Mouse (Mus musculus) kidney, embryonic 14.5 days (tissue): ENCODE data around the gene Syt3. TPM values are rescaled to one million over a fixed set of nuclear protein-coding genes. Genes with fewer than 3 reads are reported as not detected.
A peak's percentile ranks its signal among the peaks of the same experiment; 100 is the strongest.

Source experiments
- ATAC-seq: fragments of 200-750 bp; cut with Nextera tagmentation; 2 replicates; pipeline ENCODE4 v1.8.0; 2017; ENCODE audit warnings: moderate number of reproducible peaks, mild to moderate bottlenecking, moderate TSS enrichment, moderate library complexity; ENCODE audit not compliant: low FRiP score, low TSS enrichment
- H3K27ac ChIP-seq: fragments of 300-500 bp; sonication (generic); 2 replicates; pipeline ENCODE4 v1.5.1; 2014; ENCODE audit warnings: low read depth, mild to moderate bottlenecking, low read length, moderate library complexity, mixed read lengths
- H3K27me3 ChIP-seq: fragments of 300-500 bp; sonication (generic); 2 replicates; pipeline ENCODE4 v1.6.1; 2014; ENCODE audit warnings: mild to moderate bottlenecking, low read length; ENCODE audit not compliant: control insufficient read depth, insufficient read depth
- H3K36me3 ChIP-seq: fragments of 300-500 bp; sonication (generic); 2 replicates; pipeline ENCODE4 v1.6.1; 2014; ENCODE audit warnings: low read length, mixed read lengths; ENCODE audit not compliant: control insufficient read depth, insufficient read depth
- H3K4me1 ChIP-seq: fragments of 300-500 bp; sonication (generic); 2 replicates; pipeline ENCODE4 v1.6.1; 2014; ENCODE audit warnings: low read length, mixed read lengths; ENCODE audit not compliant: control insufficient read depth, insufficient read depth
- H3K4me2 ChIP-seq: fragments of 300-500 bp; sonication (generic); replicated peaks from 2 replicates; pipeline ENCODE4 v1.6.1; 2014; ENCODE audit warnings: low read depth, mild to moderate bottlenecking, low read length
- H3K4me3 ChIP-seq: fragments of 300-500 bp; sonication (generic); 2 replicates; pipeline ENCODE4 v1.5.1; 2014; ENCODE audit warnings: mild to moderate bottlenecking, low read length
- H3K9ac ChIP-seq: fragments of 300-500 bp; sonication (generic); 2 replicates; pipeline ENCODE4 v1.6.1; 2014; ENCODE audit warnings: low read depth, mild to moderate bottlenecking, low read length, moderate library complexity
- H3K9me3 ChIP-seq: fragments of 300-500 bp; sonication (generic); 2 replicates; pipeline ENCODE4 v1.6.1; 2016; ENCODE audit warnings: low read length; ENCODE audit not compliant: control insufficient read depth
- WGBS: fragments of 180-500 bp; shearing (Covaris S2); extraction: QIAGEN DNeasy Blood & Tissue Kit; methylation state at CpG from one replicate; pipeline ENCODE4 v1.1.7; 2014; 5-methylcytosine and 5-hydroxymethylcytosine counted together
- polyA plus RNA-seq: library from polyadenylated mRNA; unstranded; fragments of >200 nt; fragmentation: Nextera tagmentation; extraction: Ambion mirVana; gene quantifications from 2 replicates; pipeline ENCODE4 v1.2.1, GENCODE M21; 2014

Gene Syt3
- polyA plus RNA-seq, 1 experiment from 2014 or later, result 2.3 TPM

- H3K36me3 ChIP-seq, result no peaks in the 10 kb centered on the region
- peak overlapping the region; percentile 31; the same call in 1 of the 2 replicates for H3K9ac ChIP-seq
- H3K27me3 ChIP-seq, result peaks cover 86% of the 10 kb centered on the region
- peak overlapping the region; percentile 32 for H3K4me2 ChIP-seq
- ATAC-seq, result no peak
- H3K27ac ChIP-seq, result no peak overlapping the region
- WGBS, result 1% methylated on average over 35 of the region's 35 CpGs
- H3K4me1 ChIP-seq, result peaks cover 17% of the 10 kb centered on the region
- H3K9me3 ChIP-seq, result no peaks in the 10 kb centered on the region
- H3K4me3 ChIP-seq, result peak overlapping the region; percentile 4
Measured at GRCm38 (mm10) chr7:44356590-44357481, 27.1 kb upstream of the Syt3 start.

DNA sequence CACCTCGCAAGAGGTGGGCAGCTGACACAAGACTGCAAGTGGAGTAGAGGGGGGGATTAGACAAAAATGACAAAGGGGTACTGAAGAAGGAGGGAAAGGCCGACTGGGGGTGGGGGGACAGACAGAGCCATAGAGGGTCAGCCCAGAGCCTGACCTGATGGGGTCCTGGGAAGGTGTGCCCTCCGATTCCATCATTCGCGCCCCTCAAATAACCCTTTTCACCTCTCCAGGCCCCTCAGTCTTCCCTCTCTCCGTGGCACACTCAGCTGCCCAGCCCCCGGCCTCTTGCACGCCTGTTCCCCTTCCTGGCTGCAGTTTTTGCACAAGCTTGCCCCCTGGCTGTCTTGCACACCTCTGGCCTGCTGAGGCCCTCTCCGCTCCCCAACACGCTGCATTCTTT, 26.4 kb upstream of the Syt3 start:
- 0 out of 2 replicates have a peak overlapping the region, but pooled peaks have one; percentile 4 for H3K4me3 ChIP-seq

DNA sequence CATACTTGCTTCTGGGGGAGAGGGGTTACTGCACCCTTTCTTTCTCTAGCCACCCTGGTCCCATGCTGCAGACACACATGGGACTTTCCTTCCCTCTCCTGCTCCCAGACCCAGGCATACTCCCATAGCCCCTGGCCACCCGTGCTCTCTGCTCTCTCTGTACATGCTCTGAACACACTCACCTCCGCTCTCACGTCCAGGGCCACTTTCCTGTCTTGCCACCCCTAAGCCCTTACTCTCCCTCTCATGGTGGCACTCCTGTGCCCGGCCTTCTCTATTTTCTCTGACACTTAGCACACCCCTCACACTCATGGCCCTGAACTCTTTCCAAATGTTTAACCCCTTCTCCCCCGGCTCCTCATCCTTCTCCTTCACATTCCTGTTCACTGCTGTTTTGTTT, 25.9 kb upstream of the Syt3 start:
- no peak overlapping the region for H3K4me3 ChIP-seq
- no peaks in the 10 kb centered on the region for H3K9me3 ChIP-seq
- ATAC-seq, result no peak
- H3K4me2 ChIP-seq, result no peak overlapping the region; the same call in 1 of the 2 replicates
- peaks cover 85% of the 10 kb centered on the region for H3K27me3 ChIP-seq
- H3K27ac ChIP-seq, result no peak overlapping the region
- H3K4me1 ChIP-seq, result peaks cover 12% of the 10 kb centered on the region
- no peaks in the 10 kb centered on the region for H3K36me3 ChIP-seq
- 17% methylated on average over 5 of the region's 5 CpGs for WGBS
- H3K9ac ChIP-seq, result no peak overlapping the region

More for the DNA sequence above, 26.4 kb upstream of the Syt3 start:
- ATAC-seq, result no peak
- H3K9me3 ChIP-seq, result no peaks in the 10 kb centered on the region
- no peaks in the 10 kb centered on the region for H3K36me3 ChIP-seq
- peak overlapping the region; percentile 32; the same call in 1 of the 2 replicates for H3K4me2 ChIP-seq
- H3K27ac ChIP-seq, result no peak overlapping the region
- peaks cover 17% of the 10 kb centered on the region for H3K4me1 ChIP-seq
- 0 out of 2 replicates have a peak overlapping the region, but pooled peaks have one; percentile 18 for H3K9ac ChIP-seq
- 27% methylated on average over 10 of the region's 10 CpGs for WGBS
- H3K27me3 ChIP-seq, result peaks cover 86% of the 10 kb centered on the region

DNA sequence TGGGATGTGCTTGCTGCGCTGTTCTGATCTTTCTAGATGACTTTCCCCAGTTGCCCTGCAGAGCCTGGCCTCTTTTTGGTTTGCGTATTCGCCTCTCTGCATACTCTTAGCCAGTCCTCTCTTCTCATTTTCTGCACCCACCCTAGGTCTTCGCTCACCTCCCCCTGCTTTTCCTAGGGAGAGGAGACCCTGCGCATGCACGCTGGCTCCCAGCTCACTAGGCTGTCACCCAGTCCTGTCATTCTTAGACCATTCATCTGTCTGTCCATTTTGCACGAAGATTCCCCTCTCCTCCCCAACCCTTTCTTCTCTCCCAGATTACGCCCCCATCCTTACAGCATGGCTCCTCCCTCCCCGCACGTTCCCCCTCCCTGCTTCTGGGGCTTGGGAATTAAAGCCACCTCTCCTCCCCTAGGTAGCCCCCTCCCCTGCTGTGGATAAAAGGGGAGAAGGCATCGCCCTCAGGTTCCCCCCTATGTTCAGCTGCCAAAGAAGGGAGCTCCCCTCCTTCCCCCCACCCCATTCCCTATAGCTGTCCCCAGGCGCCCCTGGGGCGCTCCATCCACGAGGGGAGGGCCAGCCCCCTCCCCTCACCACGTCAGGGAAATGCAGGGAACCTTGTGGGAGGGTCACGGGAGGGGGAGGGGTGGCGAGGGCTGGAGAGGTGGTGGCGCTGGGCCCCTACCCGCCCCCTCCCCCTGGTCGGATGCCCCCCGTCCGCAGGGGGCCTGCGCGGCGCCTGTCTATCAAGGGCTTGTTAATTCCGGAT, 24.8 kb upstream of the Syt3 start:
- peak; percentile 16 for ATAC-seq
- Histone ChIP-seq H3K27me3 (peaks cover 75% of the 10 kb centered on the region), H3K27ac (no peak overlapping the region), H3K9ac (peak overlapping the region; percentile 48; the same call in 1 of the 2 replicates), H3K4me3 (peak overlapping the region; percentile 48), H3K4me2 (peak overlapping the region; percentile 87), H3K36me3 (no peaks in the 10 kb centered on the region), H3K4me1 (peaks cover 10% of the 10 kb centered on the region), H3K9me3 (no peaks in the 10 kb centered on the region)
- WGBS, result 5% methylated on average over 22 of the region's 26 CpGs

- H3K4me1 ChIP-seq, result peaks cover 10% of the 10 kb centered on the region
- H3K27ac ChIP-seq, result no peak overlapping the region
- H3K9me3 ChIP-seq, result no peaks in the 10 kb centered on the region
- H3K36me3 ChIP-seq, result no peaks in the 10 kb centered on the region
- peak; percentile 70 for ATAC-seq
- H3K4me3 ChIP-seq, result peak overlapping the region; percentile 48
- H3K9ac ChIP-seq, result peak overlapping the region; percentile 52
- H3K4me2 ChIP-seq, result peak overlapping the region; percentile 87
- under 1% methylated on average over 53 of the region's 54 CpGs for WGBS
- peaks cover 65% of the 10 kb centered on the region for H3K27me3 ChIP-seq
Measured at GRCm38 (mm10) chr7:44359908-44360672, 23.8 kb upstream of the Syt3 start.

GRCm38 (mm10) chr7:44360792-44361301, 23.1 kb upstream of the Syt3 start:
- Histone ChIP-seq H3K27me3 (peaks cover 57% of the 10 kb centered on the region), H3K4me1 (peaks cover 10% of the 10 kb centered on the region), H3K4me3 (peak overlapping the region; percentile 48), H3K27ac (no peak overlapping the region), H3K9ac (no peak overlapping the region), H3K36me3 (no peaks in the 10 kb centered on the region), H3K9me3 (no peaks in the 10 kb centered on the region), H3K4me2 (peak overlapping the region; percentile 87)
- WGBS, result 6% methylated on average over 21 of the region's 21 CpGs
- 0 out of 2 replicates have a peak, but pooled peaks have one; percentile 7 for ATAC-seq

- no peaks in the 10 kb centered on the region for H3K36me3 ChIP-seq
- H3K4me3 ChIP-seq, result no peak overlapping the region
- no peak overlapping the region for H3K4me2 ChIP-seq
- H3K9ac ChIP-seq, result no peak overlapping the region
- ATAC-seq, result no peak
- H3K9me3 ChIP-seq, result no peaks in the 10 kb centered on the region
- WGBS, result 90% methylated on average over 8 of the region's 8 CpGs
- H3K27me3 ChIP-seq, result no peaks in the 10 kb centered on the region
- H3K27ac ChIP-seq, result no peak overlapping the region
- peaks cover 5% of the 10 kb centered on the region; the same call in 1 of the 2 replicates for H3K4me1 ChIP-seq
Measured at GRCm38 (mm10) chr7:44372678-44373077, 11.2 kb upstream of the Syt3 start.

- H3K4me1 ChIP-seq, result peaks cover 5% of the 10 kb centered on the region; the same call in 1 of the 2 replicates
- 11% methylated on average over 7 of the region's 7 CpGs for WGBS
- H3K4me3 ChIP-seq, result peak overlapping the region; percentile 64
- peak overlapping the region; percentile 69; the same call in 1 of the 2 replicates for H3K9ac ChIP-seq
- H3K36me3 ChIP-seq, result no peaks in the 10 kb centered on the region
- peak overlapping the region; percentile 84 for H3K4me2 ChIP-seq
- no peaks in the 10 kb centered on the region for H3K9me3 ChIP-seq
- H3K27me3 ChIP-seq, result no peaks in the 10 kb centered on the region
- ATAC-seq, result peak; percentile 37
- no peak overlapping the region for H3K27ac ChIP-seq
Measured at GRCm38 (mm10) chr7:44373460-44373859, 10.4 kb upstream of the Syt3 start.
